Mouse (Mus musculus) right cerebral cortex, postnatal 14 days (tissue): Measurements from ENCODE around the gene Atp5s.

Experiments used
- DNase-seq: peaks from one replicate; pipeline ENCODE4 v3.0.0; 2022

Atp5s gene

GRCm38 (mm10) chr12:69724711-69725460 is at the start of gene Atp5s, which contains the start of gene L2hgdh:
Gene Atp5s, plus strand, starts transcription at chr12:69724950.
Gene L2hgdh, minus strand, starts transcription at chr12:69724873.
- DNase-seq: peak; percentile 93

- no peak for DNase-seq
These were observed 48.6 kb upstream of the Atp5s start for GRCm38 (mm10) chr12:69676157-69676556.

- peak; percentile 12 for DNase-seq
These were observed 43.9 kb upstream of the Atp5s start for GRCm38 (mm10) chr12:69680635-69681565.

GRCm38 (mm10) chr12:69681566-69682061 is 43.1 kb upstream of the Atp5s start, which contains the start of gene Sos2:
Gene Sos2, minus strand, starts transcription at chr12:69681852.
- no peak for DNase-seq

GRCm38 (mm10) chr12:69682065-69682787 is 42.5 kb upstream of the Atp5s start:
- DNase-seq: peak; percentile 81

- no peak for DNase-seq
These were observed 41.8 kb upstream of the Atp5s start for GRCm38 (mm10) chr12:69682788-69683419.

GRCm38 (mm10) chr12:69683537-69683936 is 41.2 kb upstream of the Atp5s start:
- DNase-seq: peak; percentile 49

GRCm38 (mm10) chr12:69688368-69688767 is 36.4 kb upstream of the Atp5s start:
- DNase-seq: no peak

GRCm38 (mm10) chr12:69689094-69689493 is 35.7 kb upstream of the Atp5s start:
- no peak for DNase-seq

GRCm38 (mm10) chr12:69690714-69691113 is 34.0 kb upstream of the Atp5s start:
- no peak for DNase-seq

GRCm38 (mm10) chr12:69693471-69693870 is 31.3 kb upstream of the Atp5s start:
- DNase-seq: no peak

- no peak for DNase-seq
These were observed 28.0 kb upstream of the Atp5s start for GRCm38 (mm10) chr12:69696746-69697145.

GRCm38 (mm10) chr12:69698352-69698751 is 26.4 kb upstream of the Atp5s start:
- no peak for DNase-seq

- DNase-seq: no peak
These were observed 19.8 kb upstream of the Atp5s start for GRCm38 (mm10) chr12:69704799-69705458.

- DNase-seq: no peak
These were observed 11.1 kb upstream of the Atp5s start for GRCm38 (mm10) chr12:69713628-69714027.

GRCm38 (mm10) chr12:69722857-69723256 is 1.9 kb upstream of the Atp5s start:
- no peak for DNase-seq

- no peak for DNase-seq
These were observed 1.4 kb upstream of the Atp5s start for GRCm38 (mm10) chr12:69723376-69723775.

GRCm38 (mm10) chr12:69724018-69724710 is 586 bp upstream of the Atp5s start:
- no peak for DNase-seq

GRCm38 (mm10) chr12:69729246-69729645 is 4.5 kb downstream of the Atp5s start:
- no peak for DNase-seq

GRCm38 (mm10) chr12:69730306-69730705 is 5.6 kb downstream of the Atp5s start:
- DNase-seq: no peak

GRCm38 (mm10) chr12:69732221-69732620 is 7.5 kb downstream of the Atp5s start:
- DNase-seq: no peak
